Mouse (Mus musculus) lung, adult 18-20 months (tissue): Measurements from ENCODE around the gene Tuba1a.
"Not testable (repeated sequence)": the region's sequence is repeated elsewhere in the genome, so short reads cannot be mapped to it uniquely, and the experiment has no call there.

Experiments
- DNase-seq, 2 experiments: peaks; one replicate each; pipeline ENCODE4 v3.0.0; 2022; ENCODE audit warnings: mixed read lengths in 2 of 2

The Tuba1a gene

GRCm38 (mm10) chr15:98985240-98985981 is 31.9 kb upstream of the Tuba1a start:
- DNase-seq, result peak; percentile 91 to 92

DNA sequence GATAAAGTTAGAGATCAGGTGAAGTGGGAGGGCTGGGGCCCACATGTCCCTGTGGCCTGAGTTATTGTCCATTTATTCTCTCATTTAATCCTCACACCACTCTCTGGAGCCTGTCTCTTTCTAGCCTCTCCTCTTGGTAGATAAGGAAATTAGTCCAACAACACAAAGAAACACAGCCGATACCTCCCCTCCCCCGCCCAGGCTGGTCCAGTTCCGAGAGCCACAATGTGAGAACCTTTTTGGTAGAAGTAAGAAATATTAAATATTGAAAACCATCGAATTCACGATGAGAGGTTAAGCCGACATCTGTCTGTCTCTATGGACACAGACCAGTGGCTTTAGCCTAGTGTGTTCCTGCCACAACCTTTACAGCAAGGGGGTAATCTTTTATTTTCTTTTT is 31.2 kb upstream of the Tuba1a start:
- DNase-seq, result no peak

DNA sequence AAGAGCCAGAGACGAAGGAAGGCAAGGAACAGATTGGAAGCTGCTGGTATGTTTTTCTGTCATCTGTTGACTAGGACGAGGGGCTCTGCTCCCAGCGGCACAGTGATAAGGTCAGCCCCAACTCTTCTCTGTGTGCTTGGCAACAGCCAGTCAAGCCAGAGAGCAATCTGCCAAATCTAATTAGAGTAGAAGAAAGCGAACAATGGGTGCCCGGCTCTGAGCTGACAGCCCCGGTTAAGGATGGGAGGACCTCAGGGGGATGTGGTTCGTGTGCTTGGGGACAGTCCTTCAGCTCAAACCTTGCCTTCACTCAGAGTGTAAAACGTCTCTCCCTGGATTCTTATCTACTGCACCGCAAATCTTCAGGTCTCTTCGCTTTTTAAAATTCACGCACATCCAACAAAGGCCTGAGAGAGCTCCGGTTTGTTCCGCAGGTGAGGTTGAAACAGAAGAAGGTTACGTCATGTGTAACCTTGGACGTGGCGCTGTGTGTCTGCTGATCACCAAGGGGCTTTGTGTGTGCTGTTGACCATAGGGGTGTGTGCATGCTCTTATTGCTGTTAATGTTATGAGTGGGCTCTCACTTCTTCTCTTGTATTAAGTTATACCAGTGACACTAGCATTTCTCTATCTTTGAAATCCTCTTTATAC is 30.1 kb upstream of the Tuba1a start:
- no peak for DNase-seq

DNA sequence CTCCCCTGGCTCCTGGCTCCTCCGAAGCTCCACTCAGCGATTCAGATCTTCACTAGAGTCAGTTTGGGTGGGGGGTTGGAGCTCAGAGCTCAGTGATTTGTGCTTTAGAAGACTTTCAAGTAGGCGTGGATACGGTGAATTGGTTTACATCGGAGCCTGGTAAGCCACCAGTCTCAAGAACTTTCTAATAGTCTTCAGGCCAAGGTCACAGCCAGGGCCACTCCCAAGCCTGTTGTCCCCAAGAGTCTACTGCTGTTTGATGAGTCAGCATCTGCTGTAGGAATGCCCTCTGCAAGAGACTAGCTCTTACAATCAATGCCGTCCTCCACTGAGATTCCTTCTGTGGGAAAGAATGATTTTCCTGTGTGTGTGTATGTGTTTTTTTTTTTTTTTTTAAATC is 28.6 kb upstream of the Tuba1a start:
- no peak for DNase-seq

GRCm38 (mm10) chr15:98980012-98980614 is 26.6 kb upstream of the Tuba1a start:
- no peak for DNase-seq

- DNase-seq, result no peak
These were observed 25.1 kb upstream of the Tuba1a start for GRCm38 (mm10) chr15:98978409-98979172.

- DNase-seq, result peak; percentile 68 to 80
These were observed 24.4 kb upstream of the Tuba1a start for GRCm38 (mm10) chr15:98977759-98978408.

- no peak for DNase-seq
These were observed 23.6 kb upstream of the Tuba1a start for GRCm38 (mm10) chr15:98976763-98977758.

- no peak for DNase-seq
These were observed 19.6 kb upstream of the Tuba1a start for GRCm38 (mm10) chr15:98973015-98973614.

DNA sequence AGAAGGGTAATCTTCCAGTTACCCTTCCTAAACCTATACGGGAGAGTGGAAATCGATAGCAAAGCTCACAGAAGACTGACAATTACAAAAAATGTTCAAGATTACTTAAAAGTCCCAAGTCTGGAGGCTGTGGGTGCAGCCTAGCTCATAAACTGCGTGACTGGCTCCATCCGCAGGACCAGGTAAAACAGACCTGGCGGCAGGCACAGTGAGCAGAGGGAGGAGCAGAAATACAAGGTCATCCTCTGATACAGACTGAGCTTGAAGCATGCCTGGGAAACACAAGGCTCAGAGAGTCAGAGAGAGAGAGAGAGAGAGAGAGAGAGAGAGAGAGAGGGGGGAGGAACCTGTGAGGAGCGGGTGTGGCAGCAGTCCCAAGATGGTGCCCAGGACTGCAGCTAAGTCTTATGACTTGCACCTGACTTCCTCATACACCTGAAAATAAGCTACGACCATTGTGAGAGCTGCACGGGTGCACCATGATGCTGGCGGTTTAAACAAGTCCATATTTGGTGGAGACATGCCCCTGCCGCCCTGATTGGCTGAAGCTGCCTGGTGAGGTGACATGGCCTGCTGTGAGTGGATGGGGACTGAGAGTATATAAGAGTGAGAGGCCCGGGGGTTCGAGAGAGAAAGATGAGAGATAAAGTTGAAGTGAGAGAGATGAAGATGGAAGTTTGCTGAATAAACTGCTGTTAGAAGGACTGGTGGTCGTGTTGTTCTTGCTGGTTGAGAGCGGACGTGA is 18.2 kb upstream of the Tuba1a start:
- not testable (repeated sequence) for DNase-seq

- no peak for DNase-seq
These were observed 17.6 kb upstream of the Tuba1a start for GRCm38 (mm10) chr15:98971111-98971510.

DNA sequence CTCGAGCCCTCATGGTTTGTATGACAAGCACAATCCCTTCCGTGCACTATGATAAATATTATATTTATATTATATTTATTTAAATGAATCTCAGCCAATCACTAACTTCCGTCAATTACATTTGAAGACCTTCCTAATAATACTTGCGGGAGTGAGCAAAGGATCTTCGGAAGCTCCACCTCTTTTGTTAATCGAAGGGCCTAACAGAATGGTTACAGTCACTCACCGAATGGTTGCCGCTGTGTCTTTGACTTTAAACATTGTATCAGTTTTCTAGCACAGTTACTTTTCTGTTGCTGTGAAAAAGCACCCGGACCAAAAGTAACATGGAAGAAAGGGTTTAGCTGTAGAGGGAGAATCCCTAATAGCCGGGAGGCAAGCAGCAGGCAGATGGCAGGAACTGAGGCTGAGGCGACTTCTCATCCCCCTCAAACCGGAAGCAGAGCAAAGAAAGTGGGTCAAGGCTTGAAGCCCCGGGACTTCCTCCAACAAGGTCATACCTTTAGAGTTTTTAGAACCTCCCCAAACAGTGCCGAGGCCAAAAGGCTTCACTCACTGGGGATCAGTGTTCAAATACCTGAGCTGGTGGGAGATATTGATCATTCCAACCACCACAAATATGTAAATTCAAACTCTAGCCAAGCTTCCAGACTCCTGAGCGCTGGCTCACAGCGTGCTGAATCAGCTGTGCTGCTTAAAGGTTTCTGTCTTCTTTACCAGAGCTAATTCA is 16.0 kb upstream of the Tuba1a start:
- no peak for DNase-seq

DNA sequence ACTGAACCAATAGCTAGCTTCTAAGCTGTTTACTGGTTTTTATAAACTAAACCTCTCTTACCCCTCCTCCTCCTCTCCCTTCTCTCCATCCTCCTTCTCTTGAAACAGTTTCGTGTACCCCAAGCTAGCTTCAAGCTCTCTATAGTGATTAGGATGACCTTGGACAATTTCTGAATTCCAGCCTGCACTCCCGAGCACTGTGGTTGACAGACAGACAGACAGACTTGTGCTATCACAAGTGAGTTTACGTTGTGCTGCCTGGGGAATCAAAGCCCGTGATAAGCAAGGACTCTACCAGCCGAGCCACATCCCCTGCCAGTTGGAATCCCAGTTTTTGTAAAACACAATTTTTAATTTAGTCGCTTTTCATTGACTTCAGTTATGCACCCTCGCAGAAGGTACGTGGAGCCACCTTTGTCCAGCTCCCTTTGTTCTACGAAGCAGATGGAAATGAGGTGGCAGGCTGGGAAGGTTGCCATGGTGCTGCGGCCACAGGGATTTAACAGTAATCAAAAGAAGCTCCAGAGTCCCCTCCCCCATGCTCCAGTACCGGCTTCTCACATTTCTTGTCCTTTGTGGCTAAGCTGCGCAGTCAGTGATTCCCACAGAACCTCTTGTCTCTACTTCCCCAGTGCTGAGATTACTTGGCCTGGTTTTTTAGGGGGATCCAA is 15.3 kb upstream of the Tuba1a start:
- peak; percentile 33 to 68 for DNase-seq

GRCm38 (mm10) chr15:98959531-98959930 is 6.0 kb upstream of the Tuba1a start:
- DNase-seq, result no peak

DNA sequence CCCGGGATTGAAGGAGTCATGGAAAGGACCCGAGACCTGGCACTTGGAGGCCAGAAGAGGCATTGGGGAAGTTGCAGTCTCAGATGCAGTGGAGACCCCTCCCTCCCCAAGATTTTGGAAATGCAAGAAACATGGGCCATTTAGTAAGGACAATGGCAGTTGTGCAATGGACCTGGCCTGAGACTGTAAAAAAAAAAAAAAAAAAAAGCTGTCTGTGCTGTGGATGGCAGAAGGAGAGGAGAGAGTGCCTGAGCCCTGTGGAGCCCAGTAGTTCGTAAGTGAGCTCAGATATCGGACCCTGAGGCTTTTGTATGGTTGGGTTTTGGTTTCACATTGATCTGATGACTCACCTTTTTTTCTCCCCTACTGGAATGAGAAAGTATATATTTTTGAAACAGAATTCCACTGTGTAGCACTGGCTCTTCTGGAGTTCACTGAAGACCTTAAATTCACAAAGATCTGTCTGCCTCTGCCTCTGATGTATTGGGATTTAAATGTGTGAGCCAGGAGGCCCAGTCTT is 5.5 kb upstream of the Tuba1a start:
- DNase-seq, result no peak

GRCm38 (mm10) chr15:98957475-98957874 is 4.0 kb upstream of the Tuba1a start:
- DNase-seq, result no peak

- no peak for DNase-seq
These were observed 2.5 kb upstream of the Tuba1a start for GRCm38 (mm10) chr15:98956000-98956399.

DNA sequence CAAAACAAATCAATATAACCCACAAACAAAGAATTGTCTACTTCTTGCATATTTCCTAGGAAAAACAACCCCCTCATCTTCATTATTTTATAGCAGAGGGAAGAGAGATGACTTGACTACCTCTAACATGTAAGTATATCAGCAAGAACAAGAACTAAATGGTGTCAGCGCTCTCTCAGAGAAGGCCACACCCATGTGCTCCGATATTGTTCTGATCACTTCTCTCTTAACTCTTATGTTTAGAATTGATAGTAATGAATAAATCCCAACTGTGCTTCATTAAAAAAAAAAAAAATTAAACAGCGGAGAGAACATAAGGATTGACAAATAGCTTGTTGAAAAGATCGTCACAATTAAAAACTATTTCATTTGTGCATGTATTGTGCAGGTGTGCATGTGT is 1.8 kb upstream of the Tuba1a start:
- DNase-seq, result no peak
